Mouse (Mus musculus) E14TG2a.4 (cell line): ENCODE results near the gene Rplp0.
"Not testable (repeated sequence)": the region's sequence is repeated elsewhere in the genome, so short reads cannot be mapped to it uniquely, and the experiment has no call there.

Experiments used
- CTCF ChIP-seq: conservative IDR thresholded peaks from 2 replicates; pipeline ENCODE4 v1.5.1; 2014; ENCODE audit warnings: low read length
- POU5F1 ChIP-seq: IDR thresholded peaks from 2 replicates; pipeline ENCODE4 v1.6.1; 2014; ENCODE audit warnings: low read length, borderline replicate concordance

- TF ChIP-seq CTCF, POU5F1: not testable (repeated sequence)
Observed at GRCm38 (mm10) chr5:115577686-115578085, 18.4 kb downstream of the Rplp0 start.
